Mouse (Mus musculus): ENCODE measurements around the gene Pnmal1. TPM values are rescaled to one million over a fixed set of nuclear protein-coding genes. Genes with fewer than 3 reads are reported as not detected.
"Not testable (repeated sequence)": the region's sequence is repeated elsewhere in the genome, so short reads cannot be mapped to it uniquely, and the experiment has no call there.

The Pnmal1 gene
- polyA plus RNA-seq, 1 experiment = not detected

- no peak for TF ChIP-seq POLR2A (IDR thresholded peaks at IDR 0.05; ENCODE audit: low read depth, low read length)
- TF ChIP-seq CTCF (IDR thresholded peaks at IDR 0.05; ENCODE audit: borderline replicate concordance, insufficient read depth, low read length) = peak; percentile 96
- H3K27ac ChIP-seq (ENCODE audit: insufficient read depth, low read length) = no peak overlapping the region
- H3K4me3 ChIP-seq (ENCODE audit: insufficient read depth, low read length) = peak overlapping the region; percentile 11; the same call in 1 of the 2 replicates
- no peaks in the 10 kb centered on the region; the same call in 1 of the 2 replicates for H3K4me1 ChIP-seq (ENCODE audit: control insufficient read depth, insufficient read depth, low read length)
Observed at GRCm38 (mm10) chr7:16949908-16950841, 9.3 kb upstream of the Pnmal1 start.

- Histone ChIP-seq H3K4me3 (ENCODE audit: insufficient read depth, low read length) (no peak overlapping the region), H3K27ac (ENCODE audit: insufficient read depth, low read length) (no peak overlapping the region), H3K4me1 (ENCODE audit: control insufficient read depth, insufficient read depth, low read length) (no peaks in the 10 kb centered on the region; the same call in 1 of the 2 replicates)
- TF ChIP-seq POLR2A (IDR thresholded peaks at IDR 0.05; ENCODE audit: low read depth, low read length) (no peak), CTCF (IDR thresholded peaks at IDR 0.05; ENCODE audit: borderline replicate concordance, insufficient read depth, low read length) (peak; percentile 83)
Observed at GRCm38 (mm10) chr7:16950861-16951635, 8.4 kb upstream of the Pnmal1 start.

- not testable (repeated sequence) for H3K4me1 ChIP-seq (ENCODE audit: control insufficient read depth, insufficient read depth, low read length)
Observed at GRCm38 (mm10) chr7:16953776-16954175, 5.7 kb upstream of the Pnmal1 start.

GRCm38 (mm10) chr7:16955712-16956111, 3.8 kb upstream of the Pnmal1 start:
- no peak overlapping the region for H3K4me3 ChIP-seq (ENCODE audit: insufficient read depth, low read length)
- no peak for TF ChIP-seq CTCF (IDR thresholded peaks at IDR 0.05; ENCODE audit: borderline replicate concordance, insufficient read depth, low read length)
- TF ChIP-seq POLR2A (IDR thresholded peaks at IDR 0.05; ENCODE audit: low read depth, low read length) = no peak
- H3K27ac ChIP-seq (ENCODE audit: insufficient read depth, low read length) = no peak overlapping the region
- no peaks in the 10 kb centered on the region for H3K4me1 ChIP-seq (ENCODE audit: control insufficient read depth, insufficient read depth, low read length)

More at GRCm38 (mm10) chr7:16953776-16954175, 5.7 kb upstream of the Pnmal1 start:
- H3K4me3 ChIP-seq (ENCODE audit: insufficient read depth, low read length); H3K27ac ChIP-seq (ENCODE audit: insufficient read depth, low read length): not testable (repeated sequence)

GRCm38 (mm10) chr7:16956410-16957265, 2.8 kb upstream of the Pnmal1 start:
- Histone ChIP-seq H3K27ac (ENCODE audit: insufficient read depth, low read length) (no peak overlapping the region), H3K4me1 (ENCODE audit: control insufficient read depth, insufficient read depth, low read length) (no peaks in the 10 kb centered on the region), H3K4me3 (ENCODE audit: insufficient read depth, low read length) (no peak overlapping the region)
- no peak for TF ChIP-seq POLR2A (IDR thresholded peaks at IDR 0.05; ENCODE audit: low read depth, low read length)
- no peak for TF ChIP-seq CTCF (IDR thresholded peaks at IDR 0.05; ENCODE audit: borderline replicate concordance, insufficient read depth, low read length)

DNA sequence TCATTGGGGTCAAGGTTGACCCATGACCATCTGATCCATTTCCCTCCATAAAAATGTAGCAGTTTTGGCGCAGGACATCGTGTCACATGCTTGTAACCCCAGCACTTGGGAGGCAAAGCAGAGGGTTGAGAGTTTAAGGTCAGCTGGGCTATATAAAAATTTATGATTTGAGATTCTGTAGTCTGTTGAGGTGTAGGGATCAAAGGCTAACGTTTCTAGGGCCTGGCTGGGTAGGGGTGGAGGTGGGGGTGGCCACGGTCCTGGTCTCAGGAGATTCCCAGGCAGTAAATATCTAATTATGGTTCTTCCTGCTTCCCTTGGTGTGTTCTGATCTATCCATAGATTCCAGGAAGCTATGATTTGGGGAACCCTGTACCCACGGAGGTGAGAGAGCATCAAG, 2.2 kb downstream of the Pnmal1 start:
- TF ChIP-seq POLR2A (IDR thresholded peaks at IDR 0.05; ENCODE audit: low read depth, low read length) = no peak
- no peak for TF ChIP-seq CTCF (IDR thresholded peaks at IDR 0.05; ENCODE audit: borderline replicate concordance, insufficient read depth, low read length)
- Histone ChIP-seq H3K27ac (ENCODE audit: insufficient read depth, low read length) (no peak overlapping the region), H3K4me3 (ENCODE audit: insufficient read depth, low read length) (no peak overlapping the region), H3K4me1 (ENCODE audit: control insufficient read depth, insufficient read depth, low read length) (no peaks in the 10 kb centered on the region)

DNA sequence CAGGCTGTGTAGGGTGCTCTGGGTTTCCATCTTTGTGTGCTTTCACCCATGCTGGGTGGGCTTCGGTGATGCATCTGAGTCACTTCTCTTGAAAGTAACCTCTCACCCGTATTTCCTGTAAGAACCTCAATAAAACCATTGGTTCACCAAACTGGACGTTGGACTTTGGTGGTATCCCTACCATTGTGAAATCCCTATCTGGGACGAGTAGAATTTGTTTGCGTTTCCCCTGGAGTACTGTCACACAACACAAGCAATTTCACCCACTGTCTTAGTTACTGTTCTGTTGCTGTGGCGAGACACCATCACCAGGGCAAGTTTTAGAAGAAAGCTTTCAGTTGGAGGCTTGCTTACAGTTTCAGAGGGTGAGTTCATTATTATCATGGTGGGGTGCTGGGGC, 8.9 kb downstream of the Pnmal1 start:
- H3K27ac ChIP-seq (ENCODE audit: insufficient read depth, low read length) = no peak overlapping the region
- no peaks in the 10 kb centered on the region for H3K4me1 ChIP-seq (ENCODE audit: control insufficient read depth, insufficient read depth, low read length)
- H3K4me3 ChIP-seq (ENCODE audit: insufficient read depth, low read length) = no peak overlapping the region
- TF ChIP-seq CTCF (IDR thresholded peaks at IDR 0.05; ENCODE audit: borderline replicate concordance, insufficient read depth, low read length) = no peak
- no peak for TF ChIP-seq POLR2A (IDR thresholded peaks at IDR 0.05; ENCODE audit: low read depth, low read length)

DNA sequence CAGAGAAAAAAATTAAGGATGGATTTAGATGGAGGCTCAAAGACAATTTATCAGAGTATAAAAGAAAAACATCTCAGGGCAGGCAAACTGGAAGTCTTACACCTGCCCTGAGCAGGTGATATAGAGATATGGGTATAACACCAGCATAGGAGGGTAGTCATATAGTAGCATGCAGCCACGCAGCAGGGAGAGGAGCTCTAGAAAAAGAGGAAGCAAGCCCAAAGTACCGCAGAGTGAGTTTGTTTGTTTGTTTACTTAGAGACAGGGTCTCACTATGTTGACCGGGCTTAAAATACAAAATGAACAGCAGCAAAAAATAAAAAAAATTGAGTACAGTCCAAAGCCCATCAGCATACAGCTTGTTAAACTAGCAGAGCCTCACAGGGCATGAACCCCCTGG, 11.7 kb downstream of the Pnmal1 start:
- no peak overlapping the region for H3K27ac ChIP-seq (ENCODE audit: insufficient read depth, low read length)
- no peaks in the 10 kb centered on the region for H3K4me1 ChIP-seq (ENCODE audit: control insufficient read depth, insufficient read depth, low read length)
- no peak for TF ChIP-seq CTCF (IDR thresholded peaks at IDR 0.05; ENCODE audit: borderline replicate concordance, insufficient read depth, low read length)
- no peak for TF ChIP-seq POLR2A (IDR thresholded peaks at IDR 0.05; ENCODE audit: low read depth, low read length)
- H3K4me3 ChIP-seq (ENCODE audit: insufficient read depth, low read length) = no peak overlapping the region

GRCm38 (mm10) chr7:16974018-16974417, 14.5 kb downstream of the Pnmal1 start:
- no peak overlapping the region for H3K4me3 ChIP-seq (ENCODE audit: insufficient read depth, low read length)
- no peak overlapping the region for H3K27ac ChIP-seq (ENCODE audit: insufficient read depth, low read length)
- H3K4me1 ChIP-seq (ENCODE audit: control insufficient read depth, insufficient read depth, low read length) = no peaks in the 10 kb centered on the region
- TF ChIP-seq POLR2A (IDR thresholded peaks at IDR 0.05; ENCODE audit: low read depth, low read length) (no peak), CTCF (IDR thresholded peaks at IDR 0.05; ENCODE audit: borderline replicate concordance, insufficient read depth, low read length) (no peak)

Measured in embryonic fibroblast, embryonic 13.5 days (primary cell).